Mouse (Mus musculus) leukemia stem cell, adult 10-12 weeks (primary cell): ENCODE measurements around the gene Rhox2c. TPM values are rescaled to one million over a fixed set of nuclear protein-coding genes. Genes with fewer than 3 reads are reported as not detected.

Source experiments
- polyA plus RNA-seq: library from polyadenylated mRNA; stranded (reverse); fragments of >175 nt; gene quantifications from 2 replicates; pipeline ENCODE4 v1.2.3, GENCODE M21; 2012; ENCODE audit warnings: low replicate concordance

Gene Rhox2c
- not detected in 2 replicates for polyA plus RNA-seq

GRCm38 (mm10) chrX:37453380-37453779 lies at the start of gene Rhox2c:
Rhox2c (plus strand) TSS chrX:37453680.

GRCm38 (mm10) chrX:37411767-37412166 lies 41.7 kb upstream of the Rhox2c start, which contains the start of gene Rhox2b:
Rhox2b (plus strand) TSS chrX:37412067.

GRCm38 (mm10) chrX:37432194-37432593 lies 21.3 kb upstream of the Rhox2c start, which contains the start of gene Rhox4b:
Rhox4b (plus strand) TSS chrX:37432494.

GRCm38 (mm10) chrX:37458285-37458684 lies 4.8 kb downstream of the Rhox2c start, which contains the start of gene Rhox3c:
Rhox3c (plus strand) TSS chrX:37458585.

GRCm38 (mm10) chrX:37480037-37480436 lies 26.6 kb downstream of the Rhox2c start, which contains the start of gene Rhox4c:
Rhox4c (plus strand) TSS chrX:37480337.

GRCm38 (mm10) chrX:37514059-37514458 lies 60.6 kb downstream of the Rhox2c start, which contains the start of gene Rhox4d:
Rhox4d (plus strand) TSS chrX:37514359.

Other genes starting within 250 kb of the Rhox2c start
- not detected in 2 replicates for gene Gm9, start 242.6 kb upstream of the Rhox2c start, polyA plus RNA-seq
- not detected in 2 replicates for gene Rhox1, start 231.4 kb upstream of the Rhox2c start, polyA plus RNA-seq
- gene Rhox2a, start 208.7 kb upstream of the Rhox2c start, polyA plus RNA-seq, result not detected in 2 replicates
- gene Rhox3a, start 203.8 kb upstream of the Rhox2c start, polyA plus RNA-seq, result not detected in 2 replicates
- not detected in 2 replicates for gene Rhox4a, start 188.3 kb upstream of the Rhox2c start, polyA plus RNA-seq
- gene Rhox3a2, start 73.7 kb upstream of the Rhox2c start, polyA plus RNA-seq, result not detected in 2 replicates
- not detected in 2 replicates for gene Rhox4a2, start 62.8 kb upstream of the Rhox2c start, polyA plus RNA-seq
- not detected in 2 replicates for gene Rhox2b, start 41.6 kb upstream of the Rhox2c start, polyA plus RNA-seq
- not detected in 2 replicates for gene Rhox4b, start 21.2 kb upstream of the Rhox2c start, polyA plus RNA-seq
- gene Rhox3c, start 4.9 kb downstream of the Rhox2c start, polyA plus RNA-seq, result not detected in 2 replicates
- gene Rhox4c, start 26.7 kb downstream of the Rhox2c start, polyA plus RNA-seq, result not detected in 2 replicates
- gene Rhox2d, start 39.7 kb downstream of the Rhox2c start, polyA plus RNA-seq, result not detected in 2 replicates
- not detected in 2 replicates for gene Rhox4d, start 60.7 kb downstream of the Rhox2c start, polyA plus RNA-seq
- gene Rhox2e, start 76.8 kb downstream of the Rhox2c start, polyA plus RNA-seq, result not detected in 2 replicates
- not detected in 2 replicates for gene Rhox3e, start 88.3 kb downstream of the Rhox2c start, polyA plus RNA-seq
- gene Rhox4e, start 103.7 kb downstream of the Rhox2c start, polyA plus RNA-seq, result not detected in 2 replicates
- not detected in 2 replicates for gene Rhox2f, start 117.7 kb downstream of the Rhox2c start, polyA plus RNA-seq
- gene Rhox3f, start 127.3 kb downstream of the Rhox2c start, polyA plus RNA-seq, result not detected in 2 replicates
- not detected in 2 replicates for gene Rhox4f, start 154.0 kb downstream of the Rhox2c start, polyA plus RNA-seq
- gene Rhox3g, start 174.9 kb downstream of the Rhox2c start, polyA plus RNA-seq, result not detected in 2 replicates
- not detected in 2 replicates for gene Rhox2g, start 189.8 kb downstream of the Rhox2c start, polyA plus RNA-seq
- gene Rhox4g, start 197.6 kb downstream of the Rhox2c start, polyA plus RNA-seq, result not detected in 2 replicates
- gene Rhox3h, start 215.1 kb downstream of the Rhox2c start, polyA plus RNA-seq, result not detected in 2 replicates
- not detected in 2 replicates for gene Rhox2h, start 219.6 kb downstream of the Rhox2c start, polyA plus RNA-seq